Mouse (Mus musculus): Measurements from ENCODE around the gene Rps25. TPM values are rescaled to one million over a fixed set of nuclear protein-coding genes. Genes with fewer than 3 reads are reported as not detected.

The Rps25 gene
- total RNA-seq, 2 experiments from 2014 or later, result 2,155 to 3,273 TPM

DNA sequence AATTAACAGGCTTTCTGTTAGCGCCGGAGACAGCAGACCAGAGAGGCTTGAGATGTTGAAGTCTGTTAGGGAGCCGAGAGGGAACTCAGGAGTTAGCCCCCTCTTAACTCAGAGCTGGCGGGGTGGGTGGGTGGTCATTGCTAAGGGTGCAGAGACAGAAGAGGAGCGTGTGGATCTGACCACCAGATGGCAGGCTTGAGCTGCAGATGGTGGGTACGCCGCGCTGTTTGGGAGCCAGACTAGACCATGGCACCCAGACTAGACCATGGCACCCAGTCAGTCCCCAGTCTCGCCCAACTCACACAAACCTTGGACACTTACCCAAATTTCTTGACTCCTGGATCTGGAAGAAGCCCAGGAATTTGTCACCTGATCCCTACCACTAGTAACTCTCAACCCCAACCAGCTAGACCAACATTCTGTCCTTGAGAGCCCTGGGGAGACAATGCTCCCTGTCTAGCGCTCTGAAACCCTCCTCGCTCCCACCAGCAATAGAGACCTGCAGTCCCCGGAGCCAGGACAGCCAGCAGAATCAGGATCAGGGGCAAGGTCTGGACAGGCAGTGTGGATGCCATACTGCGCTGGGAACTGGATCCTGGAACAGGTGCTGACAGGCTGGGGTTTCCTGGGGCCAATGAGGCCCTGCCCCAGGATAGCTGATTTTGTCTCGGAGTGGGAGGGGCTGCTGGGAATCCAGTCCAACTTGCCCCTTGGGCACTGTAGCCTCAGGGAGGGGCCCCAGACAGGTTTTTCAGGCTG, 47.4 kb downstream of the Rps25 start:
- peak; percentile 99 for ATAC-seq (replicated peaks; ENCODE audit: poor library complexity)

DNA sequence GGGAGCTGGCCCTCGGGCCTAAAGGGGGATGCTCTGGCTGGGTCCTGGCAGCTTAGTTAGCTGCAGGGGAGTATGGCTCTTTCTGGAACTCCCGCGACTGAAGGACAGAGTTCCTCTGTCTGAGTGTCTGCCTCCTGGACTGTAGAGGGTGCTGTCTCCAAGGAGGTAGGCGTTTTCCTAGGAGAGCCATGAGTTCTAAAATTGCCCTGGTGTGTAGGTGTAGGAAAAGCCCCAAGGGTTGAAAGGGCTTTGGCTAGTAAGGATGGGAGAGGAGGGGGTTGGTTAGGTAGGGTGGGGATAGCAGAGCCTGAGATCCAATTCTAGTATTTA, 47.9 kb downstream of the Rps25 start, which contains the start of gene Upk2:
Gene Upk2, minus strand, starts transcription at position 86 of the 330 bp plus-strand sequence.
- ATAC-seq (replicated peaks; ENCODE audit: poor library complexity), result no peak

- no peak for ATAC-seq (replicated peaks; ENCODE audit: poor library complexity)
Observed at GRCm38 (mm10) chr9:44457035-44457742, 50.2 kb downstream of the Rps25 start.

Other genes with a start within 250 kb of the Rps25 start
- 106 and 109 TPM in 2 replicates for gene Cbl, start 173.1 kb upstream of the Rps25 start, total RNA-seq (2015)
- 28.9 and 45.7 TPM in 2 replicates for gene Cbl, start 173.1 kb upstream of the Rps25 start, total RNA-seq (2017)
- not detected in 2 replicates for gene Ccdc153, start 166.5 kb upstream of the Rps25 start, total RNA-seq (2015)
- gene Ccdc153, start 166.5 kb upstream of the Rps25 start, total RNA-seq (2017), result not detected in 2 replicates
- 0.35 and 0.54 TPM in 2 replicates for gene Pdzd3, start 155.7 kb upstream of the Rps25 start, total RNA-seq (2015)
- gene Pdzd3, start 155.7 kb upstream of the Rps25 start, total RNA-seq (2017), result not detected in 2 replicates
- 4.1 and 4.7 TPM in 2 replicates for gene Nlrx1, start 138.5 kb upstream of the Rps25 start, total RNA-seq (2015)
- gene Nlrx1, start 138.5 kb upstream of the Rps25 start, total RNA-seq (2017), result 3.4 and 8.3 TPM in 2 replicates
- gene Abcg4, start 118.5 kb upstream of the Rps25 start, total RNA-seq (2015), result 3.9 and 7.4 TPM in 2 replicates
- 1.6 and 2.5 TPM in 2 replicates for gene Abcg4, start 118.5 kb upstream of the Rps25 start, total RNA-seq (2017)
- gene Hinfp, start 101.5 kb upstream of the Rps25 start, total RNA-seq (2015), result 13.4 and 17.6 TPM in 2 replicates
- 17.4 and 20.4 TPM in 2 replicates for gene Hinfp, start 101.5 kb upstream of the Rps25 start, total RNA-seq (2017)
- 3.9 and 13.2 TPM in 2 replicates for gene C2cd2l, start 86.9 kb upstream of the Rps25 start, total RNA-seq (2015)
- 2.4 and 5.3 TPM in 2 replicates for gene C2cd2l, start 86.9 kb upstream of the Rps25 start, total RNA-seq (2017)
- 50.3 and 54.8 TPM in 2 replicates for gene Dpagt1, start 81.1 kb upstream of the Rps25 start, total RNA-seq (2015)
- gene Dpagt1, start 81.1 kb upstream of the Rps25 start, total RNA-seq (2017), result 18.9 and 21.0 TPM in 2 replicates
- 109 and 111 TPM in 2 replicates for gene H2afx, start 72.4 kb upstream of the Rps25 start, total RNA-seq (2015)
- gene H2afx, start 72.4 kb upstream of the Rps25 start, total RNA-seq (2017), result 270 and 329 TPM in 2 replicates
- gene Hmbs, start 62.9 kb upstream of the Rps25 start, total RNA-seq (2015), result 123 and 124 TPM in 2 replicates
- 46.4 and 55.8 TPM in 2 replicates for gene Hmbs, start 62.9 kb upstream of the Rps25 start, total RNA-seq (2017)
- 11.9 and 13.0 TPM in 2 replicates for gene Vps11, start 45.5 kb upstream of the Rps25 start, total RNA-seq (2015)
- 18.7 and 21.3 TPM in 2 replicates for gene Vps11, start 45.5 kb upstream of the Rps25 start, total RNA-seq (2017)
- gene Hyou1, start 27.6 kb upstream of the Rps25 start, total RNA-seq (2015), result 90.9 and 104 TPM in 2 replicates
- 172 and 175 TPM in 2 replicates for gene Hyou1, start 27.6 kb upstream of the Rps25 start, total RNA-seq (2017)
- gene Slc37a4, start 10.3 kb upstream of the Rps25 start, total RNA-seq (2015), result 28.8 and 30.6 TPM in 2 replicates
- gene Slc37a4, start 10.3 kb upstream of the Rps25 start, total RNA-seq (2017), result 24.9 and 40.9 TPM in 2 replicates
- gene Trappc4, start 461 bp downstream of the Rps25 start, total RNA-seq (2015), result 88.4 and 90.5 TPM in 2 replicates
- gene Trappc4, start 461 bp downstream of the Rps25 start, total RNA-seq (2017), result 25.6 and 26.0 TPM in 2 replicates
- 28.0 and 33.1 TPM in 2 replicates for gene Ccdc84, start 11.4 kb downstream of the Rps25 start, total RNA-seq (2015)
- 26.4 and 26.7 TPM in 2 replicates for gene Ccdc84, start 11.4 kb downstream of the Rps25 start, total RNA-seq (2017)
- not detected in 2 replicates for gene Foxr1, start 34.0 kb downstream of the Rps25 start, total RNA-seq (2015)
- gene Foxr1, start 34.0 kb downstream of the Rps25 start, total RNA-seq (2017), result not detected in 2 replicates
- gene Upk2, start 47.8 kb downstream of the Rps25 start, total RNA-seq (2015), result not detected in 2 replicates
- gene Upk2, start 47.8 kb downstream of the Rps25 start, total RNA-seq (2017), result not detected in 2 replicates
- gene Bcl9l, start 75.7 kb downstream of the Rps25 start, total RNA-seq (2015), result 4.3 and 4.5 TPM in 2 replicates
- 1.6 and 1.8 TPM in 2 replicates for gene Bcl9l, start 75.7 kb downstream of the Rps25 start, total RNA-seq (2017)
- not detected in 2 replicates for gene Cxcr5, start 154.7 kb downstream of the Rps25 start, total RNA-seq (2015)
- gene Cxcr5, start 154.7 kb downstream of the Rps25 start, total RNA-seq (2017), result not detected in 2 replicates
- 65.0 and 65.9 TPM in 2 replicates for gene Ddx6, start 197.8 kb downstream of the Rps25 start, total RNA-seq (2015)
- gene Ddx6, start 197.8 kb downstream of the Rps25 start, total RNA-seq (2017), result 66.6 and 74.4 TPM in 2 replicates